Mouse (Mus musculus) neural tube, embryonic 15.5 days (tissue): ENCODE data around the gene Defa33. TPM values are rescaled to one million over a fixed set of nuclear protein-coding genes. Genes with fewer than 3 reads are reported as not detected.
"Not testable (repeated sequence)": the region's sequence is repeated elsewhere in the genome, so short reads cannot be mapped to it uniquely, and the experiment has no call there.

Experiments used
- ATAC-seq: fragments of 200-750 bp; cut with Nextera tagmentation; 2 replicates; pipeline ENCODE4 v1.8.0; 2017; ENCODE audit warnings: mild to moderate bottlenecking, moderate TSS enrichment, moderate library complexity; ENCODE audit not compliant: low FRiP score
- H3K27ac ChIP-seq: fragments of 300-500 bp; sonication (generic); replicated peaks from 2 replicates; pipeline ENCODE4 v1.5.1; 2015; ENCODE audit warnings: mild to moderate bottlenecking, inconsistent platforms
- H3K27me3 ChIP-seq: fragments of 300-500 bp; sonication (generic); replicated peaks from 2 replicates; pipeline ENCODE4 v1.6.1; 2015; ENCODE audit warnings: inconsistent platforms
- H3K36me3 ChIP-seq: fragments of 300-500 bp; sonication (generic); 2 replicates; pipeline ENCODE4 v1.6.1; 2015; ENCODE audit warnings: inconsistent platforms
- H3K4me1 ChIP-seq: fragments of 300-500 bp; sonication (generic); 2 replicates; pipeline ENCODE4 v1.6.1; 2015; ENCODE audit warnings: inconsistent platforms
- H3K4me2 ChIP-seq: fragments of 300-500 bp; sonication (generic); 2 replicates; pipeline ENCODE4 v1.6.1; 2015; ENCODE audit warnings: inconsistent platforms, mild to moderate bottlenecking, moderate library complexity
- H3K4me3 ChIP-seq: fragments of 300-500 bp; sonication (generic); replicated peaks from 2 replicates; pipeline ENCODE4 v1.5.1; 2015; ENCODE audit warnings: mild to moderate bottlenecking, inconsistent platforms
- H3K9ac ChIP-seq: fragments of 300-500 bp; sonication (generic); replicated peaks from 2 replicates; pipeline ENCODE4 v1.6.1; 2015; ENCODE audit warnings: mild to moderate bottlenecking, inconsistent platforms
- H3K9me3 ChIP-seq: fragments of 300-500 bp; sonication (generic); replicated peaks from 2 replicates; pipeline ENCODE4 v1.6.1; 2016; ENCODE audit warnings: inconsistent platforms
- WGBS: fragments of 180-500 bp; shearing (Covaris S2); methylation state at CpG from one replicate; pipeline ENCODE4 v1.1.7; 2015; ENCODE audit warnings: mixed read lengths; 5-methylcytosine and 5-hydroxymethylcytosine counted together
- polyA plus RNA-seq: library from polyadenylated mRNA; unstranded; fragments of >200 nt; fragmentation: Nextera tagmentation; extraction: Ambion mirVana; gene quantifications from 2 replicates; pipeline ENCODE4 v1.2.1, GENCODE M21; 2015

The Defa33 gene
- polyA plus RNA-seq, result not detected in 2 replicates

GRCm38 (mm10) chr8:21391511-21391910, at the start of gene Defa33:
Gene Defa33, plus strand, starts transcription at chr8:21391811.
- not testable (repeated sequence) for H3K4me1 ChIP-seq, H3K27ac ChIP-seq, H3K9ac ChIP-seq, H3K9me3 ChIP-seq, H3K4me3 ChIP-seq, ATAC-seq, H3K36me3 ChIP-seq, H3K27me3 ChIP-seq, H3K4me2 ChIP-seq
- WGBS, result no CpG with 5 or more reads among the region's 2 CpGs

- ATAC-seq, H3K4me3 ChIP-seq, H3K36me3 ChIP-seq, H3K4me2 ChIP-seq, H3K27me3 ChIP-seq, H3K27ac ChIP-seq, H3K4me1 ChIP-seq, H3K9me3 ChIP-seq, H3K9ac ChIP-seq: not testable (repeated sequence)
- no CpG with 5 or more reads among the region's 2 CpGs for WGBS
Observed at GRCm38 (mm10) chr8:21378215-21378614, 13.4 kb upstream of the Defa33 start, which contains the start of gene Defa2. Gene Defa2, plus strand, starts transcription at chr8:21378515.

GRCm38 (mm10) chr8:21427111-21427510, 35.5 kb downstream of the Defa33 start, which contains the start of gene Defa36:
Gene Defa36, plus strand, starts transcription at chr8:21427411.
- ATAC-seq, H3K27ac ChIP-seq, H3K4me1 ChIP-seq, H3K4me2 ChIP-seq, H3K9me3 ChIP-seq, H3K9ac ChIP-seq, H3K27me3 ChIP-seq, H3K36me3 ChIP-seq, H3K4me3 ChIP-seq: not testable (repeated sequence)
- WGBS, result no CpG with 5 or more reads among the region's 1 CpGs

Other genes with a start within 250 kb of the Defa33 start
- gene Defa22, start 229.5 kb upstream of the Defa33 start, polyA plus RNA-seq, result not detected in 2 replicates
- gene Defa31, start 200.2 kb upstream of the Defa33 start, polyA plus RNA-seq, result not detected in 2 replicates
- not detected in 2 replicates for gene Gm15293, start 190.2 kb upstream of the Defa33 start, polyA plus RNA-seq
- not detected in 2 replicates for gene Gm15292, start 142.1 kb upstream of the Defa33 start, polyA plus RNA-seq
- gene Defa27, start 76.3 kb upstream of the Defa33 start, polyA plus RNA-seq, result not detected in 2 replicates
- not detected in 2 replicates for gene Defa29, start 64.8 kb upstream of the Defa33 start, polyA plus RNA-seq
- gene Defa2, start 13.3 kb upstream of the Defa33 start, polyA plus RNA-seq, result not detected in 2 replicates
- gene Defa36, start 35.6 kb downstream of the Defa33 start, polyA plus RNA-seq, result not detected in 2 replicates
- gene Gm7849, start 64.7 kb downstream of the Defa33 start, polyA plus RNA-seq, result not detected in 2 replicates
- not detected in 2 replicates for gene Defa20, start 117.4 kb downstream of the Defa33 start, polyA plus RNA-seq
- not detected in 2 replicates for gene Defa32, start 137.2 kb downstream of the Defa33 start, polyA plus RNA-seq
- not detected in 2 replicates for gene Defa37, start 173.6 kb downstream of the Defa33 start, polyA plus RNA-seq
- not detected in 2 replicates for gene Defa28, start 191.2 kb downstream of the Defa33 start, polyA plus RNA-seq
- gene Gm7861, start 202.7 kb downstream of the Defa33 start, polyA plus RNA-seq, result not detected in 2 replicates
- gene Defa26, start 226.4 kb downstream of the Defa33 start, polyA plus RNA-seq, result not detected in 2 replicates